Mouse (Mus musculus): Measurements from ENCODE around the gene G430095P16Rik. TPM values are rescaled to one million over a fixed set of nuclear protein-coding genes. Genes with fewer than 3 reads are reported as not detected.
A peak's percentile ranks its signal among the peaks of the same experiment; 100 is the strongest.

The G430095P16Rik gene
- polyA plus RNA-seq, 1 experiment from 2014 or later = 6.2 TPM

- Histone ChIP-seq H3K4me2 (peak overlapping the region; percentile 43), H3K27ac (peak overlapping the region; percentile 99), H3K4me3 (no peak overlapping the region), H3K36me3 (no peaks in the 10 kb centered on the region), H3K4me1 (peaks cover 89% of the 10 kb centered on the region), H3K9ac (peak overlapping the region; percentile 52; the same call in 1 of the 2 replicates), H3K9me3 (no peaks in the 10 kb centered on the region), H3K27me3 (peaks cover 40% of the 10 kb centered on the region)
- no peak for ATAC-seq (ENCODE audit: insufficient number of reproducible peaks, insufficient read depth, low FRiP score, low TSS enrichment, low read depth)
- WGBS = 3% methylated on average over 16 of the region's 16 CpGs
These were observed 14.8 kb downstream of the G430095P16Rik start for GRCm38 (mm10) chr8:84737608-84738007.

- Histone ChIP-seq H3K27ac (peak overlapping the region; percentile 99), H3K4me1 (peaks cover 89% of the 10 kb centered on the region), H3K4me2 (peak overlapping the region; percentile 43), H3K9ac (peak overlapping the region; percentile 65), H3K36me3 (no peaks in the 10 kb centered on the region), H3K27me3 (peaks cover 40% of the 10 kb centered on the region), H3K4me3 (no peak overlapping the region), H3K9me3 (no peaks in the 10 kb centered on the region)
- WGBS = 17% methylated on average over 10 of the region's 10 CpGs
- ATAC-seq (ENCODE audit: insufficient number of reproducible peaks, insufficient read depth, low FRiP score, low TSS enrichment, low read depth) = no peak
These were observed 15.5 kb downstream of the G430095P16Rik start for GRCm38 (mm10) chr8:84738266-84738665.

GRCm38 (mm10) chr8:84738715-84739400 is 16.1 kb downstream of the G430095P16Rik start:
- Histone ChIP-seq H3K4me3 (no peak overlapping the region), H3K4me2 (0 out of 2 replicates have a peak overlapping the region, but pooled peaks have one; percentile 7)

GRCm38 (mm10) chr8:84739401-84739742 is 16.6 kb downstream of the G430095P16Rik start:
- WGBS = 13% methylated on average over 1 of the region's 1 CpGs
- H3K9me3 ChIP-seq = no peaks in the 10 kb centered on the region
- H3K36me3 ChIP-seq = no peaks in the 10 kb centered on the region
- no peak overlapping the region for H3K4me3 ChIP-seq
- H3K9ac ChIP-seq = 0 out of 2 replicates have a peak overlapping the region, but pooled peaks have one; percentile 12
- H3K27me3 ChIP-seq = peaks cover 40% of the 10 kb centered on the region
- peaks cover 91% of the 10 kb centered on the region for H3K4me1 ChIP-seq
- 0 out of 2 replicates have a peak overlapping the region, but pooled peaks have one; percentile 7 for H3K4me2 ChIP-seq
- ATAC-seq (ENCODE audit: insufficient number of reproducible peaks, insufficient read depth, low FRiP score, low TSS enrichment, low read depth) = no peak
- H3K27ac ChIP-seq = peak overlapping the region; percentile 99

More at GRCm38 (mm10) chr8:84738715-84739400, 16.1 kb downstream of the G430095P16Rik start:
- Histone ChIP-seq H3K9me3 (no peaks in the 10 kb centered on the region), H3K9ac (peak overlapping the region; percentile 65; the same call in 1 of the 2 replicates), H3K4me1 (peaks cover 91% of the 10 kb centered on the region), H3K36me3 (no peaks in the 10 kb centered on the region), H3K27ac (peak overlapping the region; percentile 99), H3K27me3 (peaks cover 40% of the 10 kb centered on the region)
- WGBS = 39% methylated on average over 10 of the region's 10 CpGs
- ATAC-seq (ENCODE audit: insufficient number of reproducible peaks, insufficient read depth, low FRiP score, low TSS enrichment, low read depth) = no peak

GRCm38 (mm10) chr8:84740895-84741843 is 18.4 kb downstream of the G430095P16Rik start:
- no peaks in the 10 kb centered on the region for H3K9me3 ChIP-seq
- 26% methylated on average over 13 of the region's 13 CpGs for WGBS
- peak overlapping the region; percentile 99 for H3K27ac ChIP-seq
- H3K9ac ChIP-seq = peak overlapping the region; percentile 58; the same call in 1 of the 2 replicates
- H3K4me1 ChIP-seq = peaks cover 97% of the 10 kb centered on the region
- ATAC-seq (ENCODE audit: insufficient number of reproducible peaks, insufficient read depth, low FRiP score, low TSS enrichment, low read depth) = no peak
- H3K36me3 ChIP-seq = no peaks in the 10 kb centered on the region
- no peak overlapping the region for H3K4me3 ChIP-seq
- H3K27me3 ChIP-seq = peaks cover 38% of the 10 kb centered on the region
- peak overlapping the region; percentile 55 for H3K4me2 ChIP-seq

- H3K27me3 ChIP-seq = peaks cover 43% of the 10 kb centered on the region
- peak overlapping the region; percentile 23 for H3K4me3 ChIP-seq
- H3K4me1 ChIP-seq = peaks cover 100% of the 10 kb centered on the region
- H3K4me2 ChIP-seq = peak overlapping the region; percentile 55
- peak overlapping the region; percentile 58 for H3K9ac ChIP-seq
- WGBS = 3% methylated on average over 32 of the region's 32 CpGs
- H3K27ac ChIP-seq = peak overlapping the region; percentile 99
- ATAC-seq (ENCODE audit: insufficient number of reproducible peaks, insufficient read depth, low FRiP score, low TSS enrichment, low read depth) = peak; percentile 79
- no peaks in the 10 kb centered on the region for H3K9me3 ChIP-seq
- no peaks in the 10 kb centered on the region for H3K36me3 ChIP-seq
These were observed 19.6 kb downstream of the G430095P16Rik start for GRCm38 (mm10) chr8:84742171-84743053.

- Histone ChIP-seq H3K36me3 (no peaks in the 10 kb centered on the region), H3K27me3 (peaks cover 45% of the 10 kb centered on the region), H3K4me3 (peak overlapping the region; percentile 23), H3K9ac (peak overlapping the region; percentile 58; the same call in 1 of the 2 replicates), H3K4me1 (peaks cover 99% of the 10 kb centered on the region), H3K27ac (peak overlapping the region; percentile 99), H3K9me3 (no peaks in the 10 kb centered on the region), H3K4me2 (peak overlapping the region; percentile 55)
- WGBS = 2% methylated on average over 10 of the region's 10 CpGs
- ATAC-seq (ENCODE audit: insufficient number of reproducible peaks, insufficient read depth, low FRiP score, low TSS enrichment, low read depth) = no peak
These were observed 20.2 kb downstream of the G430095P16Rik start for GRCm38 (mm10) chr8:84743054-84743415.

GRCm38 (mm10) chr8:84743517-84744420 is 21.0 kb downstream of the G430095P16Rik start:
- peak overlapping the region; percentile 23; the same call in 1 of the 2 replicates for H3K4me3 ChIP-seq
- WGBS = 7% methylated on average over 15 of the region's 17 CpGs
- no peaks in the 10 kb centered on the region for H3K36me3 ChIP-seq
- H3K4me1 ChIP-seq = peaks cover 99% of the 10 kb centered on the region
- peak; percentile 29; the same call in 1 of the 2 replicates for ATAC-seq (ENCODE audit: insufficient number of reproducible peaks, insufficient read depth, low FRiP score, low TSS enrichment, low read depth)
- H3K27ac ChIP-seq = peak overlapping the region; percentile 99
- H3K9ac ChIP-seq = peak overlapping the region; percentile 58
- H3K4me2 ChIP-seq = peak overlapping the region; percentile 55
- no peaks in the 10 kb centered on the region for H3K9me3 ChIP-seq
- peaks cover 40% of the 10 kb centered on the region for H3K27me3 ChIP-seq

GRCm38 (mm10) chr8:84745032-84745925 is 22.5 kb downstream of the G430095P16Rik start:
- H3K9ac ChIP-seq = peak overlapping the region; percentile 52
- H3K27me3 ChIP-seq = peaks cover 32% of the 10 kb centered on the region
- peaks cover 98% of the 10 kb centered on the region for H3K4me1 ChIP-seq

More at GRCm38 (mm10) chr8:84745032-84745925, 22.5 kb downstream of the G430095P16Rik start:
- no peak overlapping the region for H3K4me3 ChIP-seq
- ATAC-seq (ENCODE audit: insufficient number of reproducible peaks, insufficient read depth, low FRiP score, low TSS enrichment, low read depth) = no peak
- H3K27ac ChIP-seq = peak overlapping the region; percentile 99
- H3K36me3 ChIP-seq = 0 out of 2 replicates have a peak, but pooled peaks cover 3% of the 10 kb centered on the region
- peak overlapping the region; percentile 55 for H3K4me2 ChIP-seq
- WGBS = 8% methylated on average over 17 of the region's 17 CpGs
- H3K9me3 ChIP-seq = no peaks in the 10 kb centered on the region

Measured in embryonic facial prominence, embryonic 13.5 days (tissue).